Mouse (Mus musculus) C2C12 (cell line): Measurements from ENCODE around the gene Gm5678.

Experiments used
- CTCF ChIP-seq: IDR thresholded peaks from one replicate; pipeline ENCODE4 v1.5.1; 2011; ENCODE audit not compliant: control insufficient read depth, insufficient read depth, insufficient read length
- MAX ChIP-seq: IDR thresholded peaks from one replicate; pipeline ENCODE4 v1.6.1; 2011; ENCODE audit warnings: mild to moderate bottlenecking, control low read depth

DNA sequence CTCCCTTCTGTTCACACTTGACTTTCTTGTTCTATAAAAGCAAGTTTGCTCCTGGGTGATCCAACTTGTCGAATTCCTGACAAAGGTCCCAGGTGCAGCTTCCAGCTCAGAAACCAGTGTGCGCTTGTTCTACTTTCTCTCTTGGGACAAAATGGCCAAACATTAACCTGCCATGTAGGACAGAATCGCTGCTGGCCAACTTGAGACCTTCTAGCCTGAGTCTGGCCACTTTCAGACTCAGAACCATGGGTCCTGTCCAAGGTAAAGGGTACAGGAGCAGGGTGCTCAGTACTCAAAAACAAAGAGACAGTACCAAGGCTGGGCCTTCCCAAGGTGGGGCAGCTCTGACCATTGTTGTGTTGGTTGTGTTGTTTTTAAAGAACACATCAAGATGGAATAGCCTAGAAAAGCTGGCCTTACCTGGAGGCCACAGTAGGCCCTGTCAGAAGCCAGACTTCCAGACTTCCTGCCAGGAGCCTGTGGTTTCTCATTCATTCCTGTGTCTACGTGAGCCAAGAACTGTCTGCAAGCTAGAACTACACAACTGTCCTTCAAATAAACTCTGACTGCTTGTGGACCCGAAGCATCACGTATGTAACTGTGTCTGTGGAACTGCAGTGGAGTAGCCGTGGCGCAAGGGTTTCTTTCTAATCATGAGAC lies 49.4 kb upstream of the Gm5678 start:
- TF ChIP-seq CTCF = no peak
- no peak for TF ChIP-seq MAX
